Mouse (Mus musculus) forebrain, embryonic 15.5 days (tissue): ENCODE results near the gene Dscam. TPM values are rescaled to one million over a fixed set of nuclear protein-coding genes. Genes with fewer than 3 reads are reported as not detected.
A peak's percentile ranks its signal among the peaks of the same experiment; 100 is the strongest.

Experiments
- ATAC-seq: fragments of 200-750 bp; cut with Nextera tagmentation; replicated peaks from 2 replicates; pipeline ENCODE4 v1.8.0; 2017; ENCODE audit warnings: mild to moderate bottlenecking, moderate TSS enrichment, moderate library complexity
- H3K27ac ChIP-seq: fragments of 300-500 bp; sonication (generic); replicated peaks from 2 replicates; pipeline ENCODE4 v1.5.1; 2015; ENCODE audit warnings: mild to moderate bottlenecking, inconsistent platforms
- H3K27me3 ChIP-seq: fragments of 300-500 bp; sonication (generic); 2 replicates; pipeline ENCODE4 v1.6.1; 2015; ENCODE audit warnings: inconsistent platforms
- H3K36me3 ChIP-seq: fragments of 300-500 bp; sonication (generic); 2 replicates; pipeline ENCODE4 v1.6.1; 2015; ENCODE audit warnings: mild to moderate bottlenecking, inconsistent platforms
- H3K4me1 ChIP-seq: fragments of 300-500 bp; sonication (generic); 2 replicates; pipeline ENCODE4 v1.6.1; 2015; ENCODE audit warnings: inconsistent platforms
- H3K4me2 ChIP-seq: fragments of 300-500 bp; sonication (generic); replicated peaks from 2 replicates; pipeline ENCODE4 v1.6.1; 2015; ENCODE audit warnings: mild to moderate bottlenecking, inconsistent platforms
- H3K4me3 ChIP-seq: fragments of 300-500 bp; sonication (generic); 2 replicates; pipeline ENCODE4 v1.5.1; 2015; ENCODE audit warnings: mild to moderate bottlenecking, inconsistent platforms
- H3K9ac ChIP-seq: fragments of 300-500 bp; sonication (generic); replicated peaks from 2 replicates; pipeline ENCODE4 v1.6.1; 2015; ENCODE audit warnings: mild to moderate bottlenecking, inconsistent platforms
- H3K9me3 ChIP-seq: fragments of 300-500 bp; sonication (generic); 2 replicates; pipeline ENCODE4 v1.6.1; 2016; ENCODE audit warnings: inconsistent platforms
- WGBS: fragments of 180-500 bp; shearing (Covaris S2); methylation state at CpG from one replicate; pipeline ENCODE4 v1.1.7; 2015; ENCODE audit warnings: mixed read lengths; 5-methylcytosine and 5-hydroxymethylcytosine counted together
- polyA plus RNA-seq: library from polyadenylated mRNA; unstranded; fragments of >200 nt; fragmentation: Nextera tagmentation; extraction: Ambion mirVana; gene quantifications from 2 replicates; pipeline ENCODE4 v1.2.1, GENCODE M21; 2015

Gene Dscam
- polyA plus RNA-seq, 1 experiment from 2014 or later = 7.7 TPM

DNA sequence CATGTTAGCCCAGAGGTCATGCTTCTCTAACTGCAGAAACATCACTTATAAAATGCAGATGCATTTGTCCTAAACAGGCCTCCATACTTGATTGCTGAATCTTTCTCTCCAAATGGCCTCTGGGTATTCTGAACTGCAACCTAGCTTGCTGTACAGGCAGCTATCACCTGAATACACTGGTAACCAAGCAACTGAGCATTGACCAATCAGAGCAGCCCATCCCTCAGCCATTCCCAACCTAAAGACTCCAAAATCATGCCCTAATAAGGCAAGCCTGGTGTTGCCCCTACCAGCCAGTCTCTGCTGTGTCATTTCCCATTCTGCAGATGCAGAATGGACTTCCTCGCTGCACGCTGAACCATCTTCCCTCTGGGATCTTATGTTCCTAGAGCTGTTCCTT, 200.9 kb downstream of the Dscam start:
- H3K27me3 ChIP-seq = no peaks in the 10 kb centered on the region
- no peak overlapping the region for H3K4me2 ChIP-seq
- peaks cover 10% of the 10 kb centered on the region for H3K4me1 ChIP-seq
- ATAC-seq = peak; percentile 66; the same call in 1 of the 2 replicates
- H3K9me3 ChIP-seq = no peaks in the 10 kb centered on the region
- H3K9ac ChIP-seq = no peak overlapping the region
- peak overlapping the region; percentile 33; the same call in 1 of the 2 replicates for H3K27ac ChIP-seq
- H3K4me3 ChIP-seq = no peak overlapping the region
- H3K36me3 ChIP-seq = no peaks in the 10 kb centered on the region
- WGBS = 85% methylated on average over 2 of the region's 2 CpGs

- 90% methylated on average over 2 of the region's 2 CpGs for WGBS
- peaks cover 8% of the 10 kb centered on the region for H3K4me1 ChIP-seq
- no peaks in the 10 kb centered on the region for H3K27me3 ChIP-seq
- H3K9me3 ChIP-seq = no peaks in the 10 kb centered on the region
- no peak overlapping the region for H3K4me2 ChIP-seq
- no peak overlapping the region for H3K9ac ChIP-seq
- no peak for ATAC-seq
- H3K36me3 ChIP-seq = no peaks in the 10 kb centered on the region
- no peak overlapping the region for H3K4me3 ChIP-seq
- H3K27ac ChIP-seq = no peak overlapping the region
Observed at GRCm38 (mm10) chr16:96968885-96969480, 201.6 kb downstream of the Dscam start.

- Histone ChIP-seq H3K4me2 (no peak overlapping the region), H3K9ac (no peak overlapping the region), H3K27me3 (no peaks in the 10 kb centered on the region), H3K9me3 (no peaks in the 10 kb centered on the region), H3K36me3 (no peaks in the 10 kb centered on the region), H3K4me3 (no peak overlapping the region), H3K4me1 (no peaks in the 10 kb centered on the region), H3K27ac (no peak overlapping the region)
- no peak for ATAC-seq
- WGBS = 84% methylated on average over 3 of the region's 3 CpGs
Observed at GRCm38 (mm10) chr16:96959695-96960094, 210.9 kb downstream of the Dscam start.

GRCm38 (mm10) chr16:96945468-96946302, 224.9 kb downstream of the Dscam start:
- ATAC-seq = peak; percentile 53
- 29% methylated on average over 11 of the region's 11 CpGs for WGBS
- H3K36me3 ChIP-seq = no peaks in the 10 kb centered on the region
- H3K27me3 ChIP-seq = no peaks in the 10 kb centered on the region
- H3K9ac ChIP-seq = no peak overlapping the region
- H3K27ac ChIP-seq = peak overlapping the region; percentile 49
- H3K4me2 ChIP-seq = no peak overlapping the region
- no peak overlapping the region for H3K4me3 ChIP-seq
- no peaks in the 10 kb centered on the region for H3K9me3 ChIP-seq
- H3K4me1 ChIP-seq = peaks cover 19% of the 10 kb centered on the region

DNA sequence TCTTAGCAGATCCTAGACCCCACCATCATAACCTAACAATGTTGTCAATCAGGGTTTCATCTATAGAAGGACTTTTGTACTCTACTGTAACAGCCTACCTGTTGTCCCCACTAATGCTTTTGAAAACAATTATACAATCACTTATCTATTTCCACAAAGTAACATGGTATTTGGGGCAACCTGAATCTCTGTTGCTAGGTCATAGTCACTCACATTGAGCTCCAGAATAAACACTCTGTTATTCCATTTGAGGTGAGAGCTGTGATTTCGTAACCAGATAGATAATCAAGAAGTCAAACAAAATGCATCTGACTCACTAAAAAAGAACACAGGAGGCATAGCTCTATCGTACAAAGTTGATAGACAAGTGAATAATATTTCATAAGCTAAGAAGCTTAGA, 226.9 kb downstream of the Dscam start:
- no peaks in the 10 kb centered on the region for H3K9me3 ChIP-seq
- no peaks in the 10 kb centered on the region for H3K36me3 ChIP-seq
- peaks cover 19% of the 10 kb centered on the region for H3K4me1 ChIP-seq
- no peak overlapping the region for H3K4me2 ChIP-seq
- 90% methylated on average over 2 of the region's 2 CpGs for WGBS
- H3K27ac ChIP-seq = no peak overlapping the region
- H3K4me3 ChIP-seq = no peak overlapping the region
- ATAC-seq = no peak
- H3K9ac ChIP-seq = no peak overlapping the region
- H3K27me3 ChIP-seq = no peaks in the 10 kb centered on the region

- no peaks in the 10 kb centered on the region for H3K27me3 ChIP-seq
- H3K4me1 ChIP-seq = no peaks in the 10 kb centered on the region
- no peak for ATAC-seq
- no peaks in the 10 kb centered on the region for H3K9me3 ChIP-seq
- no peak overlapping the region for H3K4me2 ChIP-seq
- H3K27ac ChIP-seq = no peak overlapping the region
- 93% methylated on average over 2 of the region's 2 CpGs for WGBS
- H3K9ac ChIP-seq = no peak overlapping the region
- no peak overlapping the region for H3K4me3 ChIP-seq
- no peaks in the 10 kb centered on the region for H3K36me3 ChIP-seq
Observed at GRCm38 (mm10) chr16:96934795-96935194, 235.8 kb downstream of the Dscam start.

DNA sequence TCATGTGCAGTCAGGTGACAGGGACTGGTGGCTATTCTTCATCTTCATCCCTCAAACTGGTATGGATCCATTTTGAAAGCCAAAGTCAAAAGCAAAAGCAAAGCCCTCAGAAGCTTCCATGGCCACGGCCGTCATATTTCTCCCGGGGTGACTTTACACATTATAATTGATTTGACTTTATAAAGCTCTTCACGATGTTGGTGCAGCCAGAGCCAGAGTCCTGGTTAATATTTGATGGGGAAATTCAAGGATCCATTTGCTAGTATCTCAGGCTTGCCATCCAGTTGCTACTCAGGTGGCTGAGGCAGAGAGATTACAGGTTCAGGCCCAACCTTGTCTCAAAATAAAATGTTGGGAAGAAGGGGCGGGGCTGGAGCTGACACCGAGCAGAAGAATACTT, 238.3 kb downstream of the Dscam start:
- Histone ChIP-seq H3K4me2 (no peak overlapping the region), H3K9me3 (no peaks in the 10 kb centered on the region), H3K27me3 (no peaks in the 10 kb centered on the region), H3K4me3 (no peak overlapping the region), H3K36me3 (no peaks in the 10 kb centered on the region), H3K27ac (no peak overlapping the region), H3K9ac (no peak overlapping the region), H3K4me1 (peaks cover 5% of the 10 kb centered on the region)
- ATAC-seq = no peak
- WGBS = 93% methylated on average over 6 of the region's 6 CpGs

- Histone ChIP-seq H3K27me3 (no peaks in the 10 kb centered on the region), H3K9me3 (no peaks in the 10 kb centered on the region), H3K9ac (no peak overlapping the region), H3K4me2 (no peak overlapping the region), H3K4me3 (no peak overlapping the region), H3K27ac (no peak overlapping the region), H3K36me3 (no peaks in the 10 kb centered on the region), H3K4me1 (peaks cover 9% of the 10 kb centered on the region)
- ATAC-seq = no peak
- 83% methylated on average over 2 of the region's 2 CpGs for WGBS
Observed at GRCm38 (mm10) chr16:96931771-96932170, 238.8 kb downstream of the Dscam start.

DNA sequence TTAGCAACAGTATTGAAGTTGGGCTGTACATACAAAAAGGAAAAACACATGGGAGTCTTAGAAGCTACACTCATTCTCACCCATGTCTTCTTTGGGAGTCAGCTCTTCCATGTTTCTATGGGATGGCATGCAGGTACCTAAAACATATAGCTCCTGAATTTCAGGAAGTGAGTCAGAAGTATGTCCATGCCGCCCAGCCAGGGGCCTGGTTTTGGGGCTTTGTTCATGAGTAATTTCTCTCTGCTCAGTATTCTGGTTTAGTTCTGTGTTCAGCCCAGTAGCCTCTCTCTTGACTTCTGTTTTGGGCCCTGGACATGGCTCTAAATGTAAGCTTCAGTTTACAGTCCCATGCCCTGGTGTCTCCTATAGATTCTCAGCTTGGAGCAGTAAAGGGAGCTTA, 242.5 kb downstream of the Dscam start:
- no peaks in the 10 kb centered on the region for H3K36me3 ChIP-seq
- no peak overlapping the region for H3K27ac ChIP-seq
- WGBS = 100% methylated on average over 1 of the region's 1 CpGs
- no peak overlapping the region for H3K9ac ChIP-seq
- H3K4me3 ChIP-seq = no peak overlapping the region
- H3K4me2 ChIP-seq = no peak overlapping the region
- H3K27me3 ChIP-seq = no peaks in the 10 kb centered on the region
- no peak for ATAC-seq
- peaks cover 13% of the 10 kb centered on the region for H3K4me1 ChIP-seq
- H3K9me3 ChIP-seq = no peaks in the 10 kb centered on the region

DNA sequence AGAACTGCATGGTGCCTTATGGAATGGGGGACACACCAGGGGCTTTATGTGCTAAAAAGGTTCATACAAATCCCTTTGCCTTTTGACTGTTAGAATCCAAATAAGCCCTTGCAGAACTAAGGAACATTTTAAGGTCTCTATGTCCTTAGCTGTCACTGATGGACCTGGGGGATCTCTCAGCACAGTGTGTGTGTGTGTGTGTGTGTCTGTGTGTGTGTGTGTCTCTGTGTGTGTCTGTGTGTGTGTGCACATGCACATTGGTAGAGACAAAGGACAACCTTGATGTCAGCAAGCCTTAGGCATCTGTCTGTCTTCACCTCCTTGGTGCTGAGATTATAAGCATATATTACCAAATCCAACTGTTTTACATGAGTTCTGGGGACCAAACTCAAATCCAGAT, 243.1 kb downstream of the Dscam start:
- ATAC-seq = 0 out of 2 replicates have a peak, but pooled peaks have one; percentile 26
- H3K4me2 ChIP-seq = no peak overlapping the region
- no peaks in the 10 kb centered on the region for H3K36me3 ChIP-seq
- H3K27ac ChIP-seq = peak overlapping the region; percentile 57
- no peak overlapping the region for H3K4me3 ChIP-seq
- H3K9me3 ChIP-seq = no peaks in the 10 kb centered on the region
- no peaks in the 10 kb centered on the region for H3K27me3 ChIP-seq
- no peak overlapping the region for H3K9ac ChIP-seq
- peaks cover 13% of the 10 kb centered on the region for H3K4me1 ChIP-seq

DNA sequence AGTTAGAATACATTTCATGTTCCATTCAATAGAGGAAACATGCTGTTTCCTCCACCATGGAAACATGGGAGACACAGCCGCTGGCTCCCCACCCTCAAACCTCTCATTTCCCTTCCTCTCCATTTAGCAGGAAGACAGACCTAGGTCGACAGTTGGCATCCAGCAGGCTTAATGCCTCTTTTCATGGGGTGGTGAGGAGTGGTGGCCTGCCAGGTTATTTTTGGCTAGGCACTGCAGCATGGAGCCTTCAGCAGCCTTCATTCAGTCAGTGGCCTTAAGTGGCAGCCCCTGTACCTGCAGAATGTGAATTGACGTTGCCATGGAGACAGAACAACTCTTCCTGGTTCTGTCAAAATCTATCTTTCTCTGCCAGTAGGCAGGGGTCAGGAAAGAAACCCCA, 243.6 kb downstream of the Dscam start:
- peak; percentile 81 for ATAC-seq
- H3K27ac ChIP-seq = peak overlapping the region; percentile 57

DNA sequence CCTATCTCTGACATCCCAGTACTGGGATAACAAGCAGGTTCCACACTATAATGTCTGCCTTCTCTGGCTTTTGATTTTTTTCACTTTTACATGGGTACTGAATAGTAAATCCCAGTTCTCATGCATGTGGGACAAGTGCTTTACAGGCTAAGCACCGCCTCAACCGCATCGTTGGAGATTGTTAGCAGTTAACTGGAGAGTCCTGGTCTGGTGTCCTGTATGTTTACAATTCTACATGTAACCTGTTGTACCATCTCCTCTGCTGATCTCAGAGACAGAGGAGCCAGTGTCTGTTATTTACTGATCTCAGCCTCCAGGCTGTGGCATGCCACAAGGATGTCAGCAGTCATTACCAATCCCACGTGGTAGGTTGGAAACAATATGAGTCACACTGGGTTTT, 246.6 kb downstream of the Dscam start:
- Histone ChIP-seq H3K9me3 (no peaks in the 10 kb centered on the region), H3K9ac (no peak overlapping the region), H3K4me2 (no peak overlapping the region), H3K27ac (no peak overlapping the region), H3K4me3 (no peak overlapping the region), H3K36me3 (no peaks in the 10 kb centered on the region), H3K4me1 (peaks cover 26% of the 10 kb centered on the region), H3K27me3 (no peaks in the 10 kb centered on the region)
- WGBS = 90% methylated on average over 4 of the region's 4 CpGs
- ATAC-seq = no peak

More for the DNA sequence above, 243.6 kb downstream of the Dscam start:
- Histone ChIP-seq H3K4me1 (peaks cover 13% of the 10 kb centered on the region), H3K4me2 (no peak overlapping the region), H3K9ac (no peak overlapping the region), H3K36me3 (no peaks in the 10 kb centered on the region), H3K27me3 (no peaks in the 10 kb centered on the region), H3K9me3 (no peaks in the 10 kb centered on the region), H3K4me3 (no peak overlapping the region)
- WGBS = 37% methylated on average over 3 of the region's 3 CpGs
